Mouse (Mus musculus) WW6 (cell line): ENCODE results near the gene Trim60.
"Not testable (repeated sequence)": the region's sequence is repeated elsewhere in the genome, so short reads cannot be mapped to it uniquely, and the experiment has no call there.

ENCODE experiments used
- DNase-seq: peaks from one replicate; pipeline ENCODE4 v3.0.0-alpha.2; 2013; ENCODE audit warnings: low read depth, low spot score

Trim60 gene

GRCm38 (mm10) chr8:65018423-65018822 is at the start of gene Trim60, which contains the start of gene Trim61:
TSS of gene Trim60 (minus strand) at chr8:65018584.
TSS of gene Trim61 (minus strand) at chr8:65018523.
- no peak for DNase-seq

DNA sequence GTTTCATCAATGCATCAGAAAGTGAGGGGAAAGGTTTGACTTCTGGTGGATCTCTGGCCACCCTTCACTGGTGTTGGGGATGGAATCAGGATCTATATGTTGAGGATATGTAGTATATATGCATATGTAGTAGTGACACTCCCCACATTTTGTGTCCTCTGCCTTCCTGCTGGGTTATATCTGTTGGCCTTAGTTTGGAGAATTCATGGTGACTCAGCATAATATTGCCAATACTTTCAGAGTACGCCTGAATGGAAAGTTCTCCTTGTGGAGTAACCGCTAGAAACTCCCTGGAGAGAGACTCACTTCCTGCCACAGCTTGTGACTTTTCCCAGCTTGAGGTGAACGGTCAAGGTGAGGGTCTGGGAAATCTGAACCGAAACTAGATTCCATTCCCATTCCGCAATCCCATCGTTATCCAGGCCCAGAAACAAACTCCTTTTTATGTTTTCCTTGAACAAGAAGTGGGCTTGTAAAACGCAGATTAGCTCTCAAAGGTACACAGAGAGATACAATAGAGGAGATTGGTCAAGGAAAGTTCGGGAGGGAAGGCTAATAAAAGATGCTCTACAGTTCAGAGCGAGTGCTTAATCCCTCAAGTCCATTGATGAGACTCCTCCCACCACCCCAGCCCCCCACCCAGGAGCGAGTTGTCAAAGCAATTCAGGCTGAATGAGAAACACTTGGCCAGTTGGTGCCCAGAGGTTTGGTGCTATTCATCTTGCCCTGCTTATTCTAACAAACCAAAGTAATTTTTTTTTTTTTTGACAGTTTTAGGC is 49.5 kb upstream of the Trim60 start:
- DNase-seq = no peak

DNA sequence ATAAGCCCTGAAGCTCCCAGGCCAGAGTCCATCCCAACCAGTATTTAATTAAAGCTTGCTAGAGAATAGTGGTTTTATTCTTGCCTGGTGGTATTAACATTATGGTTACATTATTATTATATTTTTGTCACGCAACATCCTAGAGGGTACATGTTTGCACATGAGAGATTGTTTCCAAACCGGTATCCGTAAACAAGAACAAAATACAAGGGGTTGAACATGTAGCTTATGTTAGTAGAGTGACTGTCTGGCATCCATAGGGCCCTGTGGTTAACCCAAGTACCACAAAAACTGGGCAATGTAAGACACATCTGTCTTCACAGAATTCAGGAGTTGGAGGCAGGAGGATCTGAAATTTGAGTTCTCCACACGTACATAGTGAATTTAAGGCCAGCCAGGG is 48.6 kb upstream of the Trim60 start:
- no peak for DNase-seq

GRCm38 (mm10) chr8:65065622-65066021 is 47.2 kb upstream of the Trim60 start:
- no peak for DNase-seq

GRCm38 (mm10) chr8:65064071-65064470 is 45.7 kb upstream of the Trim60 start:
- DNase-seq = no peak

DNA sequence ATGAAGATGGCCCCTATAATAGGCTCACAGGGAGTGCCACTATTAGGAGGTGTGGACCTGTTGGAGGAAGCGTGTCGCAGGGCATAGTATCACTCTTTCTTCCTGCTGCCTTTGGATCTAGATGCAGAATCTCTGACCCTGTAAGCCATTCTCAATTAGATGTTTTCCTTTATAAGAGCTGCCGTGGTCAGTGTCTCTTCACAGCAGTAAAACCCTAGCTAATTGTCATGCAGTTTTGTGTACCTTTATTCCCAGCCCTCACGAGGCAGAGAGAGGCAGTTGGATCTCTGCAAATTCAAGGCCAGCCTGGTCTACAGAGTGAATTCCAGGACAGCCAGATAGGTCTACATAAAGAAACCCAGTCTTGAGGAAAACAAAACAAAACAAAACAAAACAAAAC is 43.8 kb upstream of the Trim60 start:
- DNase-seq = no peak

DNA sequence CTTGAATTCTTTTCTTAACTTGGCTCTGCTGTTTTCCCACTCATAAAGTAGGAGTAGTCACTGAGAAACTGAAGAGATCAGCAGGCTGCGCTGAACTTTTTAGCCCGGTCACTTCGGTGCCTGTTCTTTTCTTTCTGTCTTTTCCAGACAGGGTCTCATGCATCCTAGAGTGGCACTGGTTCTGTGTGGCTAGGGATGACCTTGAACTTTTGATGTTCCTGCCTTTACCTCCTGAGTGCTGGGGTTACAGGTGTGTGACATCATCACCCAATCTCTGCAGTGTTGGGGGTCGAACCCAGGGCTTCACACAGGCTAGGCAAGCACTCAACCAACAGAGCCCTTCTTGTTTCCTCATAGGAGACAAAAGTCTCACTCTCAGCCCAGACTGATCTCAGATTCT is 38.3 kb upstream of the Trim60 start:
- DNase-seq = no peak

- DNase-seq = no peak
Observed at GRCm38 (mm10) chr8:65053968-65054367, 35.6 kb upstream of the Trim60 start.

GRCm38 (mm10) chr8:65053554-65053953 is 35.2 kb upstream of the Trim60 start:
- DNase-seq = no peak

- no peak for DNase-seq
Observed at GRCm38 (mm10) chr8:65047801-65048200, 29.4 kb upstream of the Trim60 start.

- DNase-seq = no peak
Observed at GRCm38 (mm10) chr8:65047193-65047592, 28.8 kb upstream of the Trim60 start.

DNA sequence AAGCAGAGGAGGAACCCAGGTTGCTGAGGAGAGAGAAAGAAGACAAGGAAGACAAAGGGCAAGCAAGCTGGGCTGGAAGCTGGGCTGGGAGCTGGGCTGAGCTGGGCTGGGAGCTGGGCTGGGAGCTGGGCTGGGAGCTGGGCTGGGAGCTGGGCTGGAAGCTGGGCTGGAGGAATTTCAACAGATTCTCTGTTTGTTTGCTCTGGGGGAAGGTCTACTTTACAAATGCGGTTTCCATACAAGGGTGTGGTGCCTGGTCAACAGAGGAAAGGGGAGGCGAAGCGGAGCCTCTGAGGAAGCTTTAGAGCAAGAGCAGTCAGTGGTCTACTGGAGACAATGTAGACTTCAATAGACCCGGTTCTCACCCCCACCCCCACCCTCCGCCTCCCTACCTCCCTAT is 28.2 kb upstream of the Trim60 start:
- DNase-seq = peak; percentile 77

- no peak for DNase-seq
Observed at GRCm38 (mm10) chr8:65037117-65037533, 18.7 kb upstream of the Trim60 start, which contains the start of gene Apela. TSS of gene Apela (minus strand) at chr8:65037336.

GRCm38 (mm10) chr8:65034136-65034535 is 15.8 kb upstream of the Trim60 start:
- no peak for DNase-seq

DNA sequence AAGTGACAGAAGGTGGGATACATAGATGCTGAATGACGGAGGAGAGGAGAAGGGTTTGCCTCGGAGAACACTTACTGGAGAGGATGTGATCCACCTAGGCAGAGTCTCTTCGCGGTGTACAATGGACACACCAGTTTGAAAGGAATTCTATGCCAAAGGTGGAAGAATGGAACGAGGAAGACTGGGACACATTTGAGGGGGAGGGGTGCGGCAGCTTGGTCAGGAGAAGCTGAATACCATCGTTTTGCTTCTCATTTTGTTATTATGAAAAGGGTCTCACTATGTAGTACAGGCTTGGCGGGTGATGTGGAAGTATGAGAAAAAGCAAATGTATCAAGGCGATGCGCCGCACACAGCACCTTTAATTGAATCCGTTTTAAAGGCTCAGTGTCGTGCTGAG is 14.7 kb upstream of the Trim60 start:
- no peak for DNase-seq

- no peak for DNase-seq
Observed at GRCm38 (mm10) chr8:65032107-65032506, 13.7 kb upstream of the Trim60 start.

DNA sequence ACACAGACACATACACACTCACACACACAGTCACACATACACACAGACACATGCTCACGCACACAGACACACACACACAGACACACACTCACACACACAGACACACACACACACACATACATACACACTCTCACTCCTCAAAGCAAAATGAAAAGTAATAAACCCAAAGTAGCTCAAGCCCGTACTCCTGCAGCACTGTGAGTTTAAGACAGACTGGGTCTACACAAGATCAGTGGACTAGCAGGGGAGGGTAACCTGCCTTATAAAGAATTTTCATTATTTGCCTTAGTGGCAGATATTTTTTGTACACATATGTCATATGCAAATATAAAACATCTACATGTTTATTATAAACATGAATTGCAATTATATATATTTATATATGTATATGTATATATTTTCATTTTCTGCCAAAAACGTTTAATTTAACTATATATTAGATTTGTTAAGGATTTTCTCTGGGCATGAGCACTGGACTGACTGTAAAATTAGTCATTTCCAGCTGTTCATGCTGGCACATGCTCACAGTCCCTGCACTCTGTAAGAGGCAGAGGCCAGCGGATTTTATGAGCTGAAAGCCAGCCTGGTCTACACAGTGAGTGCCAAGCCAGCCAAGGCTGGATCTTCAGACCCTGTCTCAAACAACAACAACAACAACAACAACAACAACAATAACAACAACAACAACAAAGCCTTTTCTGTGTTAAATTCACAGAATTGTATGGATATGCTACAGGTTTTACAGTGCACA is 12.5 kb upstream of the Trim60 start:
- DNase-seq = no peak

- no peak for DNase-seq
Observed at GRCm38 (mm10) chr8:65029776-65030175, 11.4 kb upstream of the Trim60 start.

DNA sequence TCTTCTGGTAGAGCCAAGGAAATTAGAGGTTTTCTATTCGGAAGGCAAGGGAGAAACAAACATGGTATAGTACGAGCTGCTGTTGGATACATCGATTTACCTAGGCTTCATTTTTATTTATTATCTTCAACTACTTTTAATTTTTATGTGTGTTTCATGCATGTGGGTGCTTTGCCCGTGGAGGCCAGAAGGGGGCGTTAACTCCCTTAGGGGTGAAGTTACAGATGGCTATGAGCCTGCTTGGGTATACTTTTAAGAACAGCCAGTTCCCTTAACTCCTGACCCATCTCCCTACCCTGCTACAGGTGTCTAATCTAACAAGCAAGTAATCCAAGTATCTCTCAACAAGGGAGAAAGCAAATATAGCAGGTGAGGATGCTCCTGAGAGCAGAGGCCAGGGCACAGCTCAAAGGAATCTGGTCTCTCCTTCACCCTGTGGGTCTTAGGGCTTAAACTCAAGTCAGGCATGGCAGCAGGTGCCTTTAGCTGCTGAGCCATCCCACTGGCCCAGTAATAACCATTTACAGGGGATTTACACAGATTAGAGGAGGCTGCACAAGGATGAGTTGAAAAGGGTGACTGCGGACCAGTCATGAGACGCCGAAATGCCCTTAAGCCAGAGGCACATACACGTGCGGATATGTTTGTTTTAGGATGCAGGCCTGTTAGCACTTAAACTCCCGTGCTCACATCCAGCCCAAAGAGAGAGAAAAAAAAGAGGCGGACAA is 10.7 kb upstream of the Trim60 start:
- no peak for DNase-seq

GRCm38 (mm10) chr8:65022485-65022884 is 4.1 kb upstream of the Trim60 start:
- no peak for DNase-seq

DNA sequence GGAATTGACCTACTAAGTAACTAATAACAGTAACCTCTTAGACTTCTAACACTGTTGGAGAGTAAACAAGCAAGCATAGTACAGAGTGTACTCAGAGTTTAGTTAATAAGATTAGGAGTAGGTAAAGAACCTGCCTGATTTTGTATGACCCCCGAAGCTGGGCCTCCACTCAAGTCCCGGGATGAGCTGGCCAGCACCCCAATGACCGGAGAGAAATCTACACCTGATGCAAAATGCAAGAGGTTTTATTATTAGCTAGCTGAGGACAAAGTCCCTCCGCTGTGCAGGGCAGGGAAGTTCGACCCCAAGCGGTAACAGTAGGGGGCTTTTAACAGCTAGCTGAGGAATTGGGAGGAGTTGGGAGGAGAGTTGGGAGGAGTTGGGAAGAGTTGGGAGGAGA is 10.8 kb downstream of the Trim60 start:
- not testable (repeated sequence) for DNase-seq

DNA sequence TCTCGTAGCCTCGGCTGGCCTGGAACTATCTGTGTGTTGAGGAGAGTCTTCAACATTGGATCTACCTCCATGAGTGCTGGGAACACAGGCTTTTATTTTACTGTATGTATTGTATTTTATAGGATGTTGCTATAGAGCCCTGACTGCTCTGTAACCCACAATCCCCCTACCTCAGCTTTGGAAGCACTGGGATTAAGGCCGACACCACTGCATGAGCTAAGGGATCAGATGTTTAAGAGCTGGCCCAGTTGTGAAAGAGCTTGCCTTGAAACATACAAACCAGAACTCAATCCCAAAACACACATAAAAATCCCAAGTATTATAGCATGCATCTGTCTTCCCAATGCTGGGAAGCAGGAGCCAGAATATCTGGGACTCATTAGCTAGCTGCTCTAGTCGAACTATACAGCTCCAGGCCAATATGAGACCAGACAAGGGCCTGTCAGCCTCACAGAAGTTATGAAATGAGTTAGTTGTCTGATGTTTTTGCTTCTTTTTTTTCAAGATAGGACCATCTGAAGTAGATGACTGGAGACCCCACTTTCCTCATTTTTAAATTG is 19.5 kb downstream of the Trim60 start:
- no peak for DNase-seq
